Mouse (Mus musculus) lung, adult 2 months (tissue): ENCODE data around the gene Hsd3b6. TPM values are rescaled to one million over a fixed set of nuclear protein-coding genes. Genes with fewer than 3 reads are reported as not detected.
"Not testable (repeated sequence)": the region's sequence is repeated elsewhere in the genome, so short reads cannot be mapped to it uniquely, and the experiment has no call there.

Source experiments
- DNase-seq: peaks from one replicate; pipeline ENCODE4 v3.0.0; 2022
- H3K4me1 ChIP-seq: fragments of 200-500 bp; 2 replicates; pipeline ENCODE4 v1.6.1; 2011; ENCODE audit warnings: low read length; ENCODE audit not compliant: control insufficient read depth, insufficient read depth
- H3K4me3 ChIP-seq: fragments of 200-500 bp; replicated peaks from 2 replicates; pipeline ENCODE3; 2011; ENCODE audit warnings: low read depth, mild to moderate bottlenecking, control low read depth, low read length; ENCODE audit errors: extremely low read depth
- CTCF ChIP-seq: fragments of 200-500 bp; IDR thresholded peaks from 2 replicates; pipeline ENCODE4 v1.5.1; 2011; ENCODE audit warnings: mild to moderate bottlenecking, low read length, control low read depth; ENCODE audit not compliant: insufficient read depth
- POLR2A ChIP-seq: fragments of 200-500 bp; IDR thresholded peaks from 2 replicates; pipeline ENCODE4 v1.6.1; 2011; ENCODE audit warnings: low read depth, mild to moderate bottlenecking, control low read depth, low read length, borderline replicate concordance; ENCODE audit errors: extremely low read depth
- WGBS: fragments of 180-500 bp; shearing (Covaris S2); methylation state at CpG from one replicate; pipeline ENCODE4 v1.1.7; 2018; 5-methylcytosine and 5-hydroxymethylcytosine counted together
- polyA plus RNA-seq: library from polyadenylated mRNA; depleted of rRNA; stranded (reverse); fragments of >200 nt; gene quantifications from 2 replicates; pipeline ENCODE4 v1.2.3, GENCODE M21; 2012; rRNA removed

Hsd3b6 gene
- polyA plus RNA-seq, 1 experiment, result not detected

DNA sequence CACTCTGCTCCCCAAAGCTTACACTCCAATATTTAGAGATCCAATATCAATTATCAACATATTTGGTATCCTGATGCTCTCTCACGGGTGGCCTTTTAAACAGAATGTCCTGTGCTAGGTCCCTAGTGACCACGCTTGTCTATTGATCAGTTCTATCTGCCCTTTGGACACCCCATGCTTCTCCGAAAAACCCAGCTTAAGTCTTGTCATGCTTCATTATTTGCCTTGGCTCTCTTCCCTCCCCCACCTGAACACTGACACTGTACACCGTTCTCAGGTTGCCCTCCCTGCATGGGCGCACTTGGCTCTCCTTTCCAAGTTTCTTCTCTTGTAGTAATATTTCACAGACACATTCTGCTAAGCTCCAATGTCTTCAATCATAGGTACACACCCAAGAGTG is 36.0 kb upstream of the Hsd3b6 start:
- TF ChIP-seq POLR2A, result no peak
- TF ChIP-seq CTCF, result no peak
- DNase-seq, result no peak
- no peak overlapping the region for H3K4me3 ChIP-seq
- no peaks in the 10 kb centered on the region for H3K4me1 ChIP-seq
- WGBS, result 74% methylated on average over 5 of the region's 5 CpGs

DNA sequence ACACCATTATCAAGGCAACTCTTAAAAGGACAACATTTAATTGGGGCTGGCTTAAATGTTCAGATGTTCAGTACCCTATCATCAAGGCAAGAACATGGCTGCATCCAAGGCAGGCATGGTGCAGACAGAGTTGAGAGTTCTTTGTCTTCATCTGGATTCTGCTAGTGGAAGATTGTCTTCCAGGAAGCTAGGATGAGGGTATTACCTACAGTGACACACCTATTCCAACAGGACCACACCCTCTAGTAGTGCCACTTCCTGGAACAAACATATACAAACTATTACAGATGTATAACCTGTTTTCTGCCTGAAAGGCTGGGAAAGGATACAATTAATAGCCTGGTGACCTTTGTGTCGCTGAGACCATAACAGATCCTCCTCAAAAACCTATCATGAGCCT is 34.7 kb upstream of the Hsd3b6 start:
- DNase-seq, result no peak
- H3K4me1 ChIP-seq, result no peaks in the 10 kb centered on the region
- TF ChIP-seq POLR2A (no peak), CTCF (no peak)
- 74% methylated on average over 1 of the region's 1 CpGs for WGBS
- H3K4me3 ChIP-seq, result no peak overlapping the region

DNA sequence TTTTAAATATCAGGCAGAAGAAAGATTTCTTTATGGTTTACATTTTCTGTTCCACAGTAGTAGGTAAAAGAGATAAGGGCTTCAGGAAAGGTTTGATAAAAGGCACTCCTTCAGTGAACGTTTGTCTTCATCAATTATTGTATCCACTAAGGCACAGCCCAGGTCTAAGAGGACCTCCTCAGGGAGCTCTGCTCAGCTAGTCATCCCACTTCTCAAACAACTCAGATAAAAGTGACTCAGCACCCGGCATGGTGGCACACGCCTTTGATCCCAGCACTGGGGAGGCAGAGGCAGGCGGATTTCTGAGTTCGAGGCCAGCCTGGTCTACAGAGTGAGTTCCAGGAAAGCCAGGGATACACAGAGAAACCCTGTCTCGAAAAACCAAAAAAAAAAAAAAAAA is 1.6 kb downstream of the Hsd3b6 start:
- H3K4me3 ChIP-seq, H3K4me1 ChIP-seq, DNase-seq: not testable (repeated sequence)
- 63% methylated on average over 6 of the region's 6 CpGs for WGBS

DNA sequence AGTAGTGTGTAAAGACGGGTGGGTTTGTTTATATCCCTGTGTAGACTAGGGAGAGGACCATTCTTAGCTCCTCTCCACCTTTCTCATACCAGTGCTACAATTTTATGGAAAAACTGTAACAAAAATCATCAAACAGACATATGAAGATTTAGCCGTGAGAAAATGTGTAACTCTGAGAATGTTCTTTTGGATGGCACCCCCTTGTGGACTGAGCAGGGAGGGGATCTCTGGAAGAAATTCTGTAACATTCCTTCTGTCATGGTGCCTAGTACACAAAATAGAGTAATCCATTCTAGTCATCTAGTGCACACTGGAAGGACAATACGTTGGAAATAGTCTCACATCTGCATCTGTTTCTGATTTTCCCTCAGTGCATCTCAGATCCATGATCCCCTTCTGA is 9.2 kb downstream of the Hsd3b6 start:
- not testable (repeated sequence) for H3K4me3 ChIP-seq, DNase-seq, H3K4me1 ChIP-seq
- 50% methylated on average over 3 of the region's 3 CpGs for WGBS

DNA sequence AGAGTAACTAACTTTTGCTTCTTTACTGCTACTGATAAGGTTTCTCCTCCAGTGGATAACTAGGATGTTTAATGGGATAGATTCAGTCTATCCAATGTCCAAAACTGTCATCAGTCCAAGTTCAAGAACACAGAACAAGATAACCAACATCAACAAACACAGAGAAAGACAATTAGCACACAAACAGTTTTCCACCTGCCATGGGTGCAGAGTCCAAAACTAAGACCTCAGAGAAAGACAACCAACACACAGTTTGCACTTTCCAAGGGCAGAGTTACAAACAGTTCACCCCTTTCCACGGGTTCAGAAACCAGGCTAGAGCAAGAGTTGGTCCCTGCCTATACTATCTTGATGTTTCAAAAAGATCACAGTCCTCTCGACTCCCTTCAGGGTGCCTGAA is 27.7 kb downstream of the Hsd3b6 start:
- Histone ChIP-seq H3K4me1 (no peaks in the 10 kb centered on the region), H3K4me3 (no peak overlapping the region)
- 56% methylated on average over 2 of the region's 2 CpGs for WGBS
- TF ChIP-seq CTCF (no peak), POLR2A (no peak)
- no peak for DNase-seq

DNA sequence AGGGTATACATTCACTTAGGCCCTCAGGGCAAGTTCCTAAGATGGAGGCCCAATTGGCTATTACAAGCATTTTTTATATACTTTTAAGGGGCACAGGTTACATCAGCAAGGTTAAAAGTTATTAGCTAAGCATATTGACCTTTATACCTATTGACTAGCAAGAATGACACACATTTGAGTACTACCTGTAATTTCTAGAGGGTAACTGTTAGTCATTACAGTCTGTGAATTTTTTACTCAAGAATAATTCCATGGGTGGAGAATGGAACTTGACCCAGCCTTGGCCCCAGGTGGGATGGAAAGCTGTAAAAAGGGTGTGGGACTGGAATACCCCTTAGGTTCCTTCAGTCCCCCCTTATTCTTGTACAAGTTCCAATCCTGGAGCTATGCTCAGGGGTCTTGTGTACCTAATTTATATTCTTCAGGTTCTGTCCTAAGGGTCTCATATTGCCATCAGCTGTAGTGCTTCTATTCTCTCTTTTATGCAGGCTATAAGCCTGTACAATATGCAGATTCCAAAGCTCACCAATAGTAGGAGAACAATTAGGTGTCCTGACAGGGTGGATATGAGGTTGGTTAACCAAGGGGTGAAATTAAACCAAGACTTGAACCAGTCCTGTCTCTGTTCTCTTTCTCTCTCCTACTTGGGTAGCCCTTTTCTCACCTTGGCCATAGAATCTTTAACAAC is 31.9 kb downstream of the Hsd3b6 start:
- Histone ChIP-seq H3K4me1 (no peaks in the 10 kb centered on the region), H3K4me3 (no peak overlapping the region)
- TF ChIP-seq CTCF (no peak), POLR2A (no peak)
- no peak for DNase-seq

DNA sequence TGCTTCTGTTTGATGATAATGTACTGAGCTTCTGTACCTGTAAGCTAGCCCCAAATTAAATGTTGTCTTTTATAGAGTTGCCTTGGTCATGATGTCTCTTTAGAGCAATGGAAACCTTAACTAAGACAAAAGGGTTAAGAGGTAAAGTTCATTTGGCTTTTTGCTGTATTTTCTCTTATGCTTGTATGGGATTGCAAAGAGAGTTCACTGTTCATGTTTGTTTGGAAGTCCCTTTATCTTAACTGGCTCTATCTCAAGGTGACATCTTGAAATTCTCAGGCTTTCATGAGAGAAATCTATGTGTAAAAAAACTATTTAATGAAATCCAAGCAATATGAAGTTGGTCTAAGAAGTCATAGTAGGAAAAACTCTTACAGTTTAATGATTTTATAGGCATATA is 33.3 kb downstream of the Hsd3b6 start:
- no peak overlapping the region for H3K4me3 ChIP-seq
- TF ChIP-seq POLR2A, result no peak
- no peak for TF ChIP-seq CTCF
- no peak for DNase-seq
- no peaks in the 10 kb centered on the region for H3K4me1 ChIP-seq

DNA sequence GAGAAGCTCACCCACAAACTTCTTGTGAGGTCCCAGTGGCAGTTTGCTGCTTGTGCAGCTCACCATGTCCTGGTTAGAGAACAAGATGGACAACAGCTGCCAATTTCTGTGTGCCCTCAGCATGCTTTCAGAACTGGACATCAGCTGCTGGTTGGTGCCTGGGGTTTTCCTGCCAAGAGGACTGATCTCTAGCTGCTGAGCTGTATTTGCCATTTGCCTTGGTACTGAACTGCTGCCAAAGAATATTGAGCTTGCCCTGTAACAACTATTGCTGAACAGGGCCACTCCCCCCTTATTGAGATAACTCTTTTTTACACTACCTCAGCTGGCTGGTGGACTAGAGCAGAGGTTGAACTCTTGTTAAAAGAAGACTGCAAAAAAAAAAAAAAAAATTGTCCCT is 50.1 kb downstream of the Hsd3b6 start:
- TF ChIP-seq POLR2A (no peak), CTCF (no peak)
- Histone ChIP-seq H3K4me1 (no peaks in the 10 kb centered on the region), H3K4me3 (no peak overlapping the region)
- no peak for DNase-seq

DNA sequence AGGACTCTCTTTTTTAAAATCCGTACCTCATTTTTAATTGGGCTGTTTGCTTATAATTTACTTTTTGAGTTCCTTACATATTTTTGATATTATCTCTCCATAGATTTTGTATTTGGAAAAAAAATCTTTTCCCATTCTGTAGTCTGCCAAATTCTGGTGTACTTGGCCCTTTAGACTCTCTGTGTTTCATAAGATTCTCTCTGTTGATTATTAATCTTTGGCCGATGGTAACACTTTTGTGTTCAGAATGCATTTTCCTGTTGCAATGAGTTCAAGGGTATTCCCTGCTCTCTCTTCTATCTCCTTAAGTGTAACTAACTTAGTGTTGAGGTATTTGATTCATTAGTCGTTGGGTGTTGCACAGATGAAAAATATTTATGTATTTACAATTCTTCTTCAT is 57.4 kb downstream of the Hsd3b6 start:
- 79% methylated on average over 3 of the region's 3 CpGs for WGBS
- H3K4me1 ChIP-seq, result no peaks in the 10 kb centered on the region
- DNase-seq, result no peak
- H3K4me3 ChIP-seq, result no peak overlapping the region
- TF ChIP-seq POLR2A (no peak), CTCF (no peak)

Other genes with a start within 250 kb of the Hsd3b6 start
- not detected in 2 replicates for gene Gm10681, start 225.6 kb downstream of the Hsd3b6 start, polyA plus RNA-seq
- 0.09 TPM in 1 of 2 replicates, not detected in the other for gene Hsd3b5, start 184.2 kb downstream of the Hsd3b6 start, polyA plus RNA-seq
- 0.36 TPM in 1 of 2 replicates, not detected in the other for gene Hsd3b2, start 89.9 kb downstream of the Hsd3b6 start, polyA plus RNA-seq
- 0.12 and 0.28 TPM in 2 replicates for gene Hsd3b3, start 51.3 kb downstream of the Hsd3b6 start, polyA plus RNA-seq
- gene Hsd3b1, start 45.4 kb upstream of the Hsd3b6 start, polyA plus RNA-seq, result not detected in 2 replicates
- gene Hao2, start 78.8 kb upstream of the Hsd3b6 start, polyA plus RNA-seq, result 0.65 TPM in 1 of 2 replicates, not detected in the other